Mouse (Mus musculus) kidney, adult 2 months (tissue): ENCODE data around the gene 4931422A03Rik.

ENCODE experiments used
- CTCF ChIP-seq: fragments of 200-500 bp; conservative IDR thresholded peaks from 2 replicates; pipeline ENCODE4 v1.5.1; 2011; ENCODE audit warnings: low read depth, mild to moderate bottlenecking, control low read depth, low read length, moderate library complexity, mixed read lengths; ENCODE audit not compliant: insufficient read depth, insufficient read length
- POLR2A ChIP-seq: fragments of 200-500 bp; IDR thresholded peaks from one replicate; pipeline ENCODE4 v1.6.1; 2011; ENCODE audit warnings: low read depth, low read length, control low read depth

DNA sequence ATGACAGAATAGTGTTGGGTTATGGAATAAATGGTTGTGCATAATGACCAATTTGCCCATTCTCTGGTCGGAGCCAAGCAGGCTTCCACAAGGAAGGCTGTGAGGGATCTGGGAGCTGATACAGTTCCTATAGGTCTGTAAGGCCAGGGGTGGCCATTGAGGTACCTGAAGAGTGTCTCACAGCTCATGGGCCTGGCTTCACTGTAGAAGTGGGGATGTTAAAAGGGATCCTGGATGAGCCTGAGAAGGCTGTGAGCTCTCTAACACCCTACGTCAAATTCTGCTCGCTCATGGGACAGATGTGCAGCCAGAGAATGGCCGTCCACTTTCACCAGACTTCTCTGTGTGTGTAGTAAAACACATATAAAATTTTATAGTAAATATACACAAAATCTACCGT is 69.1 kb downstream of the 4931422A03Rik start:
- TF ChIP-seq CTCF (no peak), POLR2A (no peak)
